Mouse (Mus musculus) cerebellum, postnatal 14 days (tissue): ENCODE data around the gene Cacng8.
"Not testable (repeated sequence)": the region's sequence is repeated elsewhere in the genome, so short reads cannot be mapped to it uniquely, and the experiment has no call there.

Experiments used
- DNase-seq, 2 experiments: peaks; one replicate each; pipeline ENCODE4 v3.0.0; 2021; ENCODE audit warnings: mixed read lengths in 2 of 2

Cacng8 gene

DNA sequence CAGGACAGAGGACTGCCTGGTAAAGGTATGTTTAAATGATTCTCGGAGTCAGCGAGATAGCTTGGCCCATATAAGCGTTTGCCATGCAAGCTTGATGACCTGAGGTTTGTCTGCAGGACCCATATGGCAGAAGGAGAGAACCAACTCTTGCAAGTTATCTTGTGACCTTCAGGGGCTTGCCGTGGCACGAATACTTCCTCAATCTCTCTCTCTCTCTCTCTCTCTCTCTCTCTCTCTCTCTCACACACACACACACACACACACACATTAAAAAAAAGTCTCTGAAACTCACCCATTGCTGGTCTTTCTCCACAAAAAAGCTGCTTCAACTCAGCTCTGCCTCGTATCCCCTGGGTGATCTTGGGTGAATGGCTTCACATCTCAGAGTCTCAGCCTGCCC is 1.6 kb upstream of the Cacng8 start:
- no peak for DNase-seq

DNA sequence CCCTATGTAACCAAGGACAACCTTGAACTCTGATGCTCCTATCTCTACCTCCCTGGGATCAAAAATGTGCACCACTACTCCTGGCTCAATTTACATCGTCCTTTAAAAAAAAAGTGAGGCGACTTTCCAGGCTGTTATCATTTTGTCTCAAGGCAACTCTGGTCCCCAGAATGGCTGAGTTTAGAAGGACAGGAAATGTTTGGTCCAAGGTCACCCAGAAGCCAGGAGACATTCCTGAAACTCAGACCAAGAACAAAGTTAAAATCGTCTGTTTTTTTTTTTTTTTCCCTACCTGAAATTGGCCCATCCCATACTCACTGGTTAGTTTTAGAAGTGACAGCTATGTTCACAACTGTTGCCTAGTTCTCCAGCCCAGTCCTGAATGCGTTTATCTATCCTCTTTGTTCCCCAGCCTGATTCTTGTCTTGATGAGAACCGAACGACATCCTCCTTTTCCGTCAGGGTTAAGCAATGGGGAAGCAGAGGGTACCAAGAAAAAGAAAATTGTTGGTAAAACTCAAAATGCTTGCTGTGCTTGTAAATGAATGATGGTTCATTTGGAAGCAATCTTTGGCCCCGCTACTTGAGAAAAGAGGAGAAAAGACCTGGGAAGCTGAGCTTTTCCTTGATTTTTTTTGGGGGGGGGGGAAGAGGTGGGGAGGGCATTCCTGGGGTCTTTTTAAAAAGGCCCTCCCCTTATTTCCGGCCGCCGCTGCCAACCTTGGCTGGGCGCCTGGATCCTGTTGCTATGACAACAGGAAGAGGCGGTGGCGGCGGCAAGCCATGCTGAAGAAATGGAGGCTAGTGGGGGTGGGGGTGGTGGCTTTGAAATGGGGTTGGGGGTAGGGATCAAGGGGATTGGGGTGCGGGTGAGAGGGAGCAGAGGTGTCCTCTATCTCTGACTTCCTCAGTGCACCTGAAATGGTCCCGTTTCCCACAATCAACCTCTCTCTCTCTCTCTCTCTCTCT is 755 bp upstream of the Cacng8 start:
- DNase-seq, result peak; percentile 91 to 93

DNA sequence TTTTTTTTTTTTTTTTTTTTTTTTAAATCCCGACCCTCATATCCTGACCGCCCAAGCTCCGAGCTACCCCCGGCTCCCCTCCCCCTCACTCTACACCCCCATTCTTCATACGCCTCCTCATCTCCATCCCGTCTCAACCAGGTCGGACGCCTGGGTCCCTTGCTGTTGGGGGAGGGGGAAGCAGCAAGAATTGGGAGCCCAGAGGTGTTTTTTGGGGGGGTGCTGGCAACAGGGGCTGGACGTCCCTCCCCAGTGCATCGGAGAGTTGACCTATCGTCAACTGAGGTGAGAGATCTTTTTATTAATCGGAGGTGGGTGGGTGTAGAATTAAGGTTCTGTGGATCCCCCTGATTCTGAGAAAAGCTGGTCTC is 583 bp downstream of the Cacng8 start:
- peak; percentile 43 to 59 for DNase-seq

DNA sequence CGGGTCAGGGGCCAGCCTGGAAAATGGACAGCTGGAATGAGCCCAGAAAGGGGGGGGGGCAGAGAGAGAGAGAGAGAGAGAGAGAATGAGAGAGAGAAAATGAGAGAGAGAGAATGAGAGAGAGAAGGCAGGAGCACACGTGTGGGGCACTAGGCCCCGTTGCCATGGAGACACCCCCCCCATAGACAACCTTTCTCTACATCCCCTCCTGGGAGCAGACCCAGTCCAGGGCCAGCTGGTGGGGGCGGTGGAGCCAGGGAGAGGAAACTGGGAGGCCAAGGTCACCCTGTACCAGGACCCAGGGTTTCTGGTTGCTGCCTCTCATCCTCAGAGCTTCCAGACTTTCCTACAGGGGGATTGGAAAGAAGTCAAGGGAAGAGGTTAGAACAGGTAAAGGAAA is 1.3 kb downstream of the Cacng8 start:
- peak; percentile 63 to 72 for DNase-seq

DNA sequence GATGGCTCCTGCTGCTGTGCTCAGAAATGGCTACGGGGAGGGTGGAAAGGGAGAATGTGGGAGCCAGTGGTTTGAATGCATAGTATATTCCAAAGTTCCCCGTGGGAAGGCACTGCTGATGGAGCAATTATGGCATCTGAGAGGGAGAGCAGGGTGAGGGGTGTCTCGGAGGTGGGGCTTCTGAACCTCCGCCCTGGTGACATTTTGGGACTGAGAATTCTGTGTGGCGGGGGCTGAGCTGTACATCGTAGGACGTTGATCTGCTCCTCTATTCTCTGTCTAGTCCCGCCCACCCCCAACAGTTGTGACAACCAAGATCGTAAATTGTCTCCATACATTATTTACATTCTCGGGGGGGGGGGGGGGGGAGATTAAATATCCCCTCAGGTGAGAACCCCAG is 6.9 kb downstream of the Cacng8 start:
- DNase-seq, result no peak

DNA sequence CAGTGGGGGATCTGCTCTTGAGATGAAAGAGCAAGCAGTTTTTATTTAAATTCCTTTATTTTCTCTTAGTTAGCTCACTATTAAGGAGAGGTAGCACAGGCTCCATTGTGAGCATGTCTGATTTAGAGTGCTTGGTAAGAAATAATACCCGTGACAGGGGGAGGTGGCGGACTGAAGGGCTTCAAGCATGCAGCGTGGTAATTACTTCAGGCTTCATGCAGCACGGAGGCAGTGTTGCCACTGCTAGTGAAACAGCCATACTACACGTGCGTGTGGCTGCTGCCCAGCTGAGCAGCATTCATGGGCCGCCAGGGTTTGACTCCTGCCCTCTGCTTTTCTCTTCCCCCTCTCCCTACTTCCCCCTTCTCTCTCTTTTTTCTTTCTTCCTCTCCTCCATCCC is 7.3 kb downstream of the Cacng8 start:
- DNase-seq, result no peak

DNA sequence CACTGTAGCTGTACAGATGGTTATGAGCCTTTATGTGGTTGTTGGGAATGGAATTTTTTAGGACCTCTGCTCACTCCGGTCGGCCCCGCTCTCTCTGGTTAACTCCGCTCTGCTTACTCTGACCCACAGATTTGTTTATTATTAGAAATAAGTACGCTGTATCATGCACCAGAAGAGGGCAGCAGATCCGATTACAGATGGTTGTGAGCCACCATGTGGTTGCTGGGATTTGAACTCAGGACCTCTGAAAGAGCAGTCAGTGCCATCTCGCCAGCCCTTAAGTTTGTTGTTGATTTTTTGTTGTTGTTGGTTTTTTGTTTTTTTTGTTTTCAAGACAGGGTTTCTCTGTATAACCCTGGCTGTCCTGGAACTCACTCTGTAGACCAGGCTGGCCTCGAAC is 7.9 kb downstream of the Cacng8 start:
- DNase-seq, result not testable (repeated sequence)

DNA sequence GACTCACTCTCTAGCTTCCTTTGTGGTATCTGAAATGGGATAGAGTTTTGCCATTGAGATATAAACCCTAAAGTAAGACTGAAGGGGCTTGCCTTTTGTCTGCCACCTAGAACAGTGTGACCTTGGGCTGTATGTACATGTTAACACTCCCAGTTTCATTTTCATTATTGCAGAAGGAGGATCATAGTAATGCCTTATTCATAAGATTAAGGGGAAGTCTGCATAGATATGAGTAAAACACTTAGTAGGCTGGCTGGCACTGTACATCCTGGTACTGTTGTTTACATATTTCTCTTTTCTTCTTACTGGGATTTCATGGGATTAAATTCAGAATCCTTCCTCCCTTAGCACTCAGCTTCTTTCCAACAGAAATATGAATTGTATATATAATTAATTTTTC is 9.5 kb downstream of the Cacng8 start:
- no peak for DNase-seq

DNA sequence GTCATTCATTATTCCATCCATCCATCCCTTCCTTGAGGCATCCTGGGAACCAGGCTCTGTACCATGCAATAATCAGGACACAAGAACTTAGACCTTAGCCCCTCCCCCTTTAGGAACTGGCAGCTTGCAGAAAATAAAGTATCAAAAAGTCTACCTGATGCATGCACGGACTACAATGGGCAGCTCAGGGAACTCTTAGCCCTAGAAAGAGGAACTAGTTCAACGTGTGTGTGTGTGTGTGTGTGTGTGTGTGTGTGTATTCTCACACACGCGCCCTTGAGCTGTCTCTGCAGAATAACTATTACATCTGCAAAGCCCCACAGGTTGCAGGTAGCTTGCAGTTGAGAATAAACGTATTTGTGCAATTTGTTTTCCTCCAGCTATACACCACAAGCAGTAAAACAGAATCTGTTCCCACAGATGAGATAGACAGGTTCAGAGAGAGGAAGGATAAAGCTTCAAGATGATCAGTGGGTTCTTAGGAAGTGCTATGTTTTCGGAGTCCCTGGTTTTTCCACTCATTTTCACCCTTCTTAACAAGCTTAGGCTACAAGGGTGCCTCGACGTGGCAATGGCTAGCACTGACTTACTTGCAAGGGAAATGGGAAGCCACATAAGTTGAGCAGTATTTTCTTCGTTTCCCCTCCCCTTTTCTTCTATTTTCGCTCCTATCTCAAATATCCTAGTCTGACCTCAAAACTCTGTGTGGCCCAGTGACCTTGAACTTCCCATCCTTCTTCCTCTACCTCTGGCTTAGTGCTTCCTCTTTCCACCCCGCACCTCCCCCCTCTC is 19.4 kb downstream of the Cacng8 start:
- no peak for DNase-seq

DNA sequence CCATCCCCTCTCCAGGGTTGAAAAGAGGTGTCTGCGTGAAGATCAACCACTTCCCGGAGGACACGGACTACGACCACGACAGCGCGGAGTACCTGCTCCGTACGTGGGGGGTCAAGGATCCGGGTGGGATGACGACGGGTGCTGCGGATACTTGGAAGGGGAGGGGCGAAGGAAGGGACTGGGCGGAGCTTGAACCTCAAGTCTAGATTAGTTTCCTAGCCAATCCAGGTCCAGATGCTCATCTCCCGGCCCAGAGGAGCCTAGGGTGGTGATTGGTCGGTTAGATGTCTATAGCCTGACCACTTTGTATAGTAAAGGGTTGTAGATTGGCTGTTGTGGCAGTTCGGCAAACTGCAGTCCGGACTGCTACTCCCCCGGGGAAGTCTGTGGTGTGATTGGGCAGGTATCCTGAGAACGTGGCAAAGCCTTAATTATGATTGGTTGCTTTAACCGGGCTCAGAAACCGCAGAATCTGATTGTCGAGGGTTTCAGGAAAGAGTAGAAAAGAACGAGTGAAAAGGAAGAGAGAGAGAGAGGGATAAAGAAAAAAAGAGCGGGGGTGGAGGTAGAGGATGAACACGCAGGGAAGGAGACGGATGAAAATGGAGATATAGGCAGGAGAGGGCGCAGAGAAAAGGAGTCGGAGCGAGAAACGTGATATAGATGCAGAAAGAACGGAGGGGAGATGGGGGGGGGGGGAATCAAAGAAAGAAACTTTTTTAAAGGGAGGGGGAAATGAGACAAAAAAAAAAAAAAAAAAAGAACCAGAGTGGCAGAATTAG is 20.9 kb downstream of the Cacng8 start:
- peak; percentile 67 to 71 for DNase-seq

DNA sequence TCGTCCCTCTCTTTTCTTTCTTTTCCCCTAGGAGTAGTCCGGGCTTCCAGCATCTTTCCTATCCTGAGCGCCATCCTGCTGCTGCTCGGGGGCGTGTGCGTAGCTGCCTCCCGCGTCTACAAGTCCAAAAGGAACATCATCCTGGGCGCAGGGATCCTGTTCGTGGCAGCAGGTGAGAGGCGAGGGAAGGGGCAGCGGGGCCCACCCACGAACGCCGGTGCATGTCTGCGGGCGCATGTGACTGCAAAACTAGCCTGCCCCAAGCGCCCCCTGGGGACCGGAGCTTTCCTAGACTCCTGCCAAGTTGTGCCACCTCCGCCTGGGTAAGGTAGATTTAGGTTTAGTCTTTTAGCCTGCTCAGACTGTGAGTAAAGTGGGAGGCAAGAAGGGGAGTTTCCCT is 21.6 kb downstream of the Cacng8 start:
- peak; percentile 55 to 60 for DNase-seq

DNA sequence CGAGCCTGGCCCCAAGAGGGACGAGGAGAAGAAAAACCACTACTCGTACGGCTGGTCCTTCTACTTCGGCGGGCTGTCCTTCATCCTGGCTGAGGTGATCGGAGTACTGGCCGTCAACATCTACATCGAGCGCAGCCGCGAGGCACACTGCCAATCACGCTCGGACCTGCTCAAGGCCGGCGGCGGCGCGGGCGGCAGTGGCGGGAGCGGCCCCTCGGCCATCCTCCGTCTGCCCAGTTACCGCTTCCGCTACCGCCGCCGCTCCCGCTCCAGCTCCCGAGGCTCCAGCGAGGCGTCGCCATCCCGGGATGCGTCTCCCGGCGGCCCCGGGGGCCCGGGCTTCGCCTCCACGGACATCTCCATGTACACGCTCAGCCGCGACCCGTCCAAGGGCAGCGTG is 24.4 kb downstream of the Cacng8 start:
- DNase-seq, result peak; percentile 75 to 82

DNA sequence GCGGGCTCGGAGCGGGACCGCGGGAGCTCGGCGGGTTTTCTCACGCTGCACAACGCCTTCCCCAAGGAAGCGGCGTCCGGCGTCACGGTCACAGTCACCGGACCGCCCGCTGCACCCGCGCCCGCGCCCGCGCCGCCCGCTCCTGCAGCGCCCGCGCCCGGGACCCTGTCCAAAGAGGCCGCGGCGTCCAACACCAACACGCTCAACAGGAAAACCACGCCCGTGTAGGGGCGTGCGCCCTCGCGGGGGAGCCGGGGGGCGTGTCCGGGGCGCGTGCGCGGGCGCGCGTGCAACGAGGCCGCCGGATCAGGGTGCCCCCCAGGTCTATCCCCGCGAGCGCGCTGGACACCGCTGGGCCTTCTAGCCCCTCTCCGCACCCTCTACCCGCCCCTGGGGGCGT is 24.9 kb downstream of the Cacng8 start:
- peak; percentile 59 to 63 for DNase-seq

DNA sequence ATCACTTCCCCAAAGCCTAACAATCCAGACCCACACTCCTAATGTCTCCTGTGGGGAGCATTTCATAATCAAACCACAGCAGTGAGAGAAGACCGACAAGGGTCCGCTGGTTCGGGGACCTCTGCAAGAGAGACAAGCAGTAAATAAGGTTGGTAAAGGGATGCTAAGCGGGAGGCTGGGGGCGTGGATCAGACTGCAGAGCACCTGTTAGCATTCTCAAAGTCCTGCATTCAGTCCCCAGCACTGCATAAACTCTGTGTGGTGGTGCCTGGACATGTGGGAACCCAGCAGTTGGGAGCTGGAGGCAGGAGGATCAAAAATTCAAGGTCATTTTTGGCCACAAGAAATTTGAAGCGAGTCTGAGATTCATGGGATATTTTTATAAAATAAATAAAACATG is 29.5 kb downstream of the Cacng8 start:
- no peak for DNase-seq

DNA sequence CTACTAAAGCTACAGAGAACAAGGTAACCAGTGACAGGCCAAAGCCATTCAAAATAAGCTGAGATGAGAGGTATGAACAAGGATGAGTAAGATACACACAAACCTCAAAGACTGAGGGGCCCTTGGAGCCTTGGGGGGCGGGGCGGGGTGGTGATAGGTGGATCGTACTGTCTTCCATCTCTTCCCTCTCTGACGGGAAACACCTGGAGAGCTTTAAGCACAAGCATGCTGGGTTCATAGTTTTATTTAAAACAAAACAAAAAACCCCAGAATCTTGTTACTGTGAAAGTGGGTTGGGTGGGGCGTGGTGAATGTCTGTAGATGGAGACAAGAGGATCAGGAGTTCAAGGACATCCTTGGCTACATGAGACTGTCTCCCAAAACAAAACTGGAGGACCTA is 30.0 kb downstream of the Cacng8 start:
- no peak for DNase-seq

DNA sequence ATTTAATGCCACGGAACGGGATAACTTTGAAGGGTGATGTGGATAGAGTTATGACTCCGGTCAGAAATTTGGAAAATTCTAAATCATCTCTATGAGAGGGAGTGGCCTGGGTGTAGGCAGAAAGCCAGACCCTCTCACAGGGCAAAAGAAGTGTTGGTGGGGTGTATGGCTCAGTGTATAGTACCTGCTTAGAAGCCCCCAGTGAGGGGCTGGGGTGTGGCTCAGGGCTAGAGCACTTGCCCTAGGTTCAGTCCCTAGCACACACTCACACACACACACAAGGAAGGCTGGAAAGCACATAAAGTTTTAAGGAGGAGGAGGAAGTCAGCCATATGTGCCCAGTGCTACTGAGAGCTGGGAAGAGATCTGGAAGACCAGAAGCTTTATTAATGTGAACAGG is 30.8 kb downstream of the Cacng8 start:
- no peak for DNase-seq

DNA sequence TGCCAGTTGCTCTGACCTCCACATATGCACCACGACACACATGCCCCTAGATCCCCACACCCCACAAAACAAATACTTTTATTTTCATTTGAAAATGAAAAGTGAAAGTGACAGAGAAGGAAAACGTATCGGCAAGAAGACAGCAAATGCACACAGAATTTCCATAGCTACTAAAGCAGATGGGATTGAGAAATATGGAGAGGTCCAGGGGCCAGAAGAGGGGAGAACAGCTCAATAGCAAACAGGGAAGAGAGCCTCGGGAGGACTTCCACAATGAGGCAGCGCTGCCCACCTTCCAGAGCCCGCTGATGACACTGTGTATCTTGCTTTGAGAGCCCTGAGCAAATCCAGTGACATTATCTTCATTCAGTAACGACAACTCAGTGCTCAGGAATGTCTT is 31.6 kb downstream of the Cacng8 start:
- no peak for DNase-seq

DNA sequence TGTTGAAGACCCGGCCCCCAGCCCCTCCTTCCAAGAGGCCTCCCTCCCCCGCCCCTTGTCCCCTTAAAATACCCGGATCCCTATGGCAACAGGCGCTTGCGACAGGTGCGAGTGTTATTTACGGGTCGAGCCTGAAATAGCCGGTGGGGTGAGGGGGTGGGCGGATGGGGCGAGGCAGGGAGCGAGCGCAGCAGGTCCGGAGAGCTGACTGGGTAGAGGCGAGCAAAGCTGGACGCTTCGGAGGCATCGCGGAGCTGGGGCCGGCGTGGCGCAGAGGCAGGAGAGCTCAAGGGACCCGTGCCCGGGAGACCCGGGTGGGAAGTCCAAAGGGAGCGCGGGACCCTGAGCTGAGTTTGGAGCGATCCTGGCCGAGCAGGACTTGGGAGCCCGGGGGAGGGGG is 32.9 kb downstream of the Cacng8 start:
- DNase-seq, result no peak

DNA sequence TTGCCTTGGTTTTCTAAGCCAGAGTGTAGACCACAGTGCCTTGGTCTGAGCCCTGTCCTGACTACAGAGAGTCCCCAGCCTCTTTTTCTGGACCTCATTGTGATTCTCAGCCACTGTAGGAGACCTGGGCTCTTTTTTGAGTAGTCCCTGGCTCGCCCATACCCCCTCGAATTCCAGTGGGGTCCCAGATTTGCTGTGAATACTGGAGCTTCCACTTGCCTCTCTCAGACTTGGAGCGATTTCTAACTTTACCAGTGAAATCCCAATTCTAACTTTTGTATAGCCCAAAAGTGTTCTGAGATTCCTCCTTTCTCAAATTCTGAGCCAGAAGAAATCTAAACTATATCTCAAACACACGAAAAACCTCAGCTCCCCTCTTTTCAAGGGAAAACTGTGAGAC is 33.4 kb downstream of the Cacng8 start, which contains the start of gene Cacng6:
Gene Cacng6, plus strand, starts transcription at position 301 of the 400 bp plus-strand sequence.
- DNase-seq, result no peak

DNA sequence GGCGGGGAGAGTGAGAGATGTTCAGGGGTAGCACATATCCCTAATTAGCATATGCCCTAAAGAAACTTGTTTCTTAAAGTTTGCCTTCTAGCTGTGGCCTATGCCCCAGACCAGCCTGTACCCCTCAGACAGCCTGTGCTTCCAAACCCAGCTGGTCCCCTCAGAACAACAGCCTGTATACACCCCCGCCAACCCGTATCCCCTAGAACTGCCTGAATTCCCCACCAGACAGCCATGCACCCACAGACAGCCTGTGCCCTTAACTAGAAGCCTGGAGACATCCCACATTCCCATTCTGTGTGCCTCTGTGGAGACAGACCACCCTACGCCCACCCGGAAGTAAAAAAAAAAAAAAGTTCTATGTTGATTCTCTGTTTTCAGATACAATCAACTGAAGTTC is 34.7 kb downstream of the Cacng8 start:
- no peak for DNase-seq

DNA sequence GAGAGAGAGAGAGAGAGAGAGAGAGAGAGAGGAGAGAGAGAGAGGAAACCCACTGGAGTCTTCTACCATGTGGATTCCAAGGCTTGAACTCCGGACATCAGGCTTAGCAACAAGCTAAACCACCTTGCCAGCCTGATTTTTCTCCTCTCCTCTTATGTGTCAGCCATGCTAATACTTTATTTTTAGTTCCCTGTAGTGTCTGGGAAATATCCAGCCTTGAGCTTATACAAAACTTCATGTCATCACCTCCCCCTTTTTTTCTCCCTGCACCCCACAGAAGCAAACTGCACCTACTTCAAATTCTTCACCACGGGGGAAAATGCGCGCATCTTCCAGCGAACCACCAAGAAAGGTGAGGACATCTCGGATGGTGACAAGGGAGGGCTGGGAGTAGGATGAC is 39.7 kb downstream of the Cacng8 start:
- no peak for DNase-seq

DNA sequence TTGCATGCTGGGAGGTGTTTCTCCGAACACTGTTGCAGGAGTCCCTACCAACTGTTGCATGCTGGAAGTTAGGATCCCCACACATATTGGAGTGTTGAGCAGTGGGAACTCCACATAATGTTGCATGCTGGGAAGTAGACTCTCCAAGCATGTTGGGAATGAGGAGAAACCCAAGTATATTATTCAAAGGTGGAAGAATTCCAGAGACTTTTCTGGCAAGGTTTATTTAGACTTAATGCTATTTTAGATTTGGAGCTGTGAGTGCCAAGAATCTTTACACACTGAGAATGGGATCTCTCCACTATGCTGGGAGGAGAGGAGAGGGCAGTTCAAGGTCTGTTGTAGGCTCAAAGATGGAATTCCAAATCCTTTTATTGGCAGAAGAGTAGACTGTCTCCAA is 41.6 kb downstream of the Cacng8 start:
- no peak for DNase-seq

DNA sequence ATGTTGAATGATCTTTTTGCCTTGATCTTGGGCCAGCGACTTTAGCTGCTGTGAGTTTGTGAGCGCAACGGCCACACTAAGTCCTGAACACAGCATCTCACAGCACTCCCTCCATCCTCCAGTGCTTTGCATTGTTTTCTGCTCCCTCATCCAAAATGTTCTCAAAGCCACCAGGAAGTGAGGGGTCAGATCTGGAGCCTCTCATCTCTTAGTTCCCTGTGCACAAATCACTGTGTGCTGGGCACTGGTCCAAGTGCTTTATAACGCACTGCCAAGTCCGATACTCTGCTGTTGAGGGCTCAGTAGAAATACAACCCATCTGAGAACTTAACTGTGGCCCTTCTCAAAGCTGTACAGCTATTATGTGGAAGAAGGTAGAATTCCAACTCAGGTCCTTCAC is 47.5 kb downstream of the Cacng8 start:
- DNase-seq, result no peak
